Comparison of ENCODE assay signal across 9 mouse cellular contexts in genomic region chr1:52799056-52799726, GRCm38 (mm10). TPM values are rescaled to one million over a fixed set of nuclear protein-coding genes. Genes with fewer than 3 reads are reported as not detected.
DNase-seq lines count a peak whose midpoint lies in the region; ATAC-seq and TF ChIP-seq lines count a peak whose summit lies in the region.
"Had no signal": no experiment of that assay in that cellular context is flagged by ENCODE, and none has a peak within 500 bp of the region (broad histone marks: within the 10 kb centered on the region; RNA-seq: fewer than 3 reads in every experiment).

No protein-coding gene starts in this region.

- no peaks in the 10 kb centered on the region for H3K9me3 ChIP-seq in kidney, embryonic 14.5 days (ENCODE audit: control insufficient read depth, low read length)
- H3K9me3 ChIP-seq: limb, embryonic 15.5 days had no signal

- WGBS in kidney, embryonic 14.5 days: 45% methylated on average over 10 of the region's 10 CpGs

- no peak overlapping the region for H3K9ac ChIP-seq in kidney, embryonic 14.5 days (ENCODE audit: low read depth, low read length)
- H3K9ac ChIP-seq: limb, embryonic 15.5 days had no signal

- TF ChIP-seq CTCF in left cerebral cortex, adult 2 months (IDR thresholded peaks at IDR 0.05): no peak

- no peak for ATAC-seq in kidney, embryonic 14.5 days (ENCODE audit: low FRiP score, low TSS enrichment)

- intact Hi-C loops in left cerebral cortex, adult 2 months (cut with DNase I): no loop called here

- H3K4me2 ChIP-seq in kidney, embryonic 14.5 days (replicated peaks; ENCODE audit: low read depth, low read length): no peak overlapping the region
- H3K4me2 ChIP-seq: limb, embryonic 15.5 days had no signal

- H3K4me3 ChIP-seq in kidney, embryonic 14.5 days (ENCODE audit: low read length): no peak overlapping the region
- peak overlapping the region; percentile 18; the same call in 1 of the 2 replicates for H3K4me3 ChIP-seq in brown adipose tissue, adult 24 weeks (ENCODE audit: insufficient read depth, low read depth, low read length)
- peak overlapping the region; percentile 12 for H3K4me3 ChIP-seq in left cerebral cortex, adult 2 months
- H3K4me3 ChIP-seq: limb, embryonic 15.5 days had no signal

- peaks cover 3% of the 10 kb centered on the region; the same call in 1 of the 2 replicates for H3K36me3 ChIP-seq in kidney, embryonic 14.5 days (ENCODE audit: control insufficient read depth, insufficient read depth, low read length)

- H3K27ac ChIP-seq in kidney, embryonic 14.5 days (ENCODE audit: low read depth, low read length): peak overlapping the region; percentile 33; the same call in 1 of the 2 replicates
- H3K27ac ChIP-seq in brown adipose tissue, adult 24 weeks (replicated peaks; ENCODE audit: low read depth, low read length): peak overlapping the region; percentile 14
- H3K27ac ChIP-seq in left cerebral cortex, adult 2 months: peak overlapping the region; percentile 70
- H3K27ac ChIP-seq: limb, embryonic 15.5 days had no signal

- no peak for DNase-seq in kidney, adult 9 months
- peak; percentile 78 for DNase-seq in CD4-positive, CD25-positive, alpha-beta regulatory T cell, adult 2 months (ENCODE audit: low read depth, low spot score)
- peak; percentile 36 to 55 for DNase-seq in left cerebral cortex, adult 2 months (ENCODE audit: extremely low spot score in 1 of 2, low spot score in 2 of 2)
- DNase-seq in naive thymus-derived CD4-positive, alpha-beta T cell, adult 2 months (ENCODE audit: low read depth): peak; percentile 79
- no peak for DNase-seq in testis, postnatal 14 days (ENCODE audit: low spot score)
- no peak for DNase-seq in embryo, embryonic 10.5 days (ENCODE audit: low spot score)

- H3K4me1 ChIP-seq in kidney, embryonic 14.5 days (ENCODE audit: control insufficient read depth, insufficient read depth, low read length): peaks cover 17% of the 10 kb centered on the region
- H3K4me1 ChIP-seq in brown adipose tissue, adult 24 weeks (ENCODE audit: control insufficient read depth, insufficient read depth, insufficient read length, low read length): peaks cover 12% of the 10 kb centered on the region

- H3K27me3 ChIP-seq in kidney, embryonic 14.5 days (ENCODE audit: control insufficient read depth, insufficient read depth, low read length): no peaks in the 10 kb centered on the region
- H3K27me3 ChIP-seq: limb, embryonic 15.5 days had no signal

RNA-seq across cellular contexts. Expression of gene Inpp1, which starts 18.3 kb away (rescaled TPM):
- polyA plus RNA-seq in kidney, embryonic 14.5 days (2014; fragmentation: Nextera tagmentation; extraction: Ambion mirVana): 12.0 and 12.9 TPM in 2 replicates
- polyA plus RNA-seq in brown adipose tissue, adult 24 weeks (2012; ENCODE audit: insufficient read depth, insufficient read length, missing spikeins): 8.8 and 9.1 TPM in 2 replicates
- 10 to 100 TPM; 35.3 to 36.2 TPM for total RNA-seq in left cerebral cortex, adult 2 months (2021)

RNA-seq across cellular contexts. Expression of gene Hibch, which starts 45.5 kb away (rescaled TPM):
- 23.4 and 27.8 TPM in 2 replicates for polyA plus RNA-seq in kidney, embryonic 14.5 days (2014; fragmentation: Nextera tagmentation; extraction: Ambion mirVana)
- 379 and 385 TPM in 2 replicates for polyA plus RNA-seq in brown adipose tissue, adult 24 weeks (2012; ENCODE audit: insufficient read depth, insufficient read length, missing spikeins)
- total RNA-seq in left cerebral cortex, adult 2 months (2021): 10 to 100 TPM; 13.2 to 15.4 TPM

Comparison
In these comparisons a context has a peak if more than half of its experiments do, and no peak if none do; other contexts are left out.
1. H3K27ac ChIP-seq: peak in every context shown above with its lines; median percentile 70 in left cerebral cortex, adult 2 months; 33 in kidney, embryonic 14.5 days; 14 in brown adipose tissue, adult 24 weeks.
2. DNase-seq: peak in CD4-positive, CD25-positive, alpha-beta regulatory T cell, adult 2 months (single experiment), left cerebral cortex, adult 2 months (2 of 2) and naive thymus-derived CD4-positive, alpha-beta T cell, adult 2 months (single experiment); none in kidney, adult 9 months (single experiment), testis, postnatal 14 days (single experiment) and embryo, embryonic 10.5 days (single experiment).
3. RNA of gene Hibch, which starts 45.5 kb away (polyA plus RNA-seq): 379 to 385 TPM in brown adipose tissue, adult 24 weeks; 23.4 to 27.8 TPM in kidney, embryonic 14.5 days; every median in the first group is over 10 times any median in the second.